Mouse (Mus musculus) heart, embryonic 15.5 days (tissue): ENCODE data around the gene Tpgs1. TPM values are rescaled to one million over a fixed set of nuclear protein-coding genes. Genes with fewer than 3 reads are reported as not detected.

Experiments
- ATAC-seq: fragments of 200-750 bp; cut with Nextera tagmentation; replicated peaks from 2 replicates; pipeline ENCODE4 v1.8.0; 2017; ENCODE audit warnings: low read depth, moderate TSS enrichment; ENCODE audit not compliant: insufficient number of reproducible peaks, insufficient read depth, low FRiP score
- H3K27ac ChIP-seq: fragments of 300-500 bp; sonication (generic); 2 replicates; pipeline ENCODE4 v1.5.1; 2015; ENCODE audit warnings: mild to moderate bottlenecking, inconsistent platforms
- H3K27me3 ChIP-seq: fragments of 300-500 bp; sonication (generic); 2 replicates; pipeline ENCODE4 v1.6.1; 2015; ENCODE audit warnings: inconsistent platforms
- H3K36me3 ChIP-seq: fragments of 300-500 bp; sonication (generic); 2 replicates; pipeline ENCODE4 v1.6.1; 2015; ENCODE audit warnings: mild to moderate bottlenecking, inconsistent platforms
- H3K4me1 ChIP-seq: fragments of 300-500 bp; sonication (generic); replicated peaks from 2 replicates; pipeline ENCODE4 v1.6.1; 2015; ENCODE audit warnings: inconsistent platforms
- H3K4me2 ChIP-seq: fragments of 300-500 bp; sonication (generic); 2 replicates; pipeline ENCODE4 v1.6.1; 2015; ENCODE audit warnings: inconsistent platforms, mild to moderate bottlenecking, moderate library complexity
- H3K4me3 ChIP-seq: fragments of 300-500 bp; sonication (generic); 2 replicates; pipeline ENCODE4 v1.5.1; 2015; ENCODE audit warnings: mild to moderate bottlenecking, inconsistent platforms
- H3K9ac ChIP-seq: fragments of 300-500 bp; sonication (generic); 2 replicates; pipeline ENCODE4 v1.6.1; 2015; ENCODE audit warnings: mild to moderate bottlenecking, inconsistent platforms
- H3K9me3 ChIP-seq: fragments of 300-500 bp; sonication (generic); replicated peaks from 2 replicates; pipeline ENCODE4 v1.6.1; 2016; ENCODE audit warnings: inconsistent platforms
- WGBS: fragments of 180-500 bp; shearing (Covaris S2); methylation state at CpG from one replicate; pipeline ENCODE4 v1.1.7; 2015; ENCODE audit warnings: mixed read lengths; 5-methylcytosine and 5-hydroxymethylcytosine counted together
- polyA plus RNA-seq: library from polyadenylated mRNA; unstranded; fragments of >200 nt; fragmentation: Nextera tagmentation; extraction: Ambion mirVana; gene quantifications from 2 replicates; pipeline ENCODE4 v1.2.1, GENCODE M21; 2015

The Tpgs1 gene
- polyA plus RNA-seq, 1 experiment from 2014 or later, result 39.5 TPM

- H3K9me3 ChIP-seq, result no peaks in the 10 kb centered on the region
- H3K4me2 ChIP-seq, result peak overlapping the region; percentile 73
- H3K9ac ChIP-seq, result peak overlapping the region; percentile 64
- H3K27ac ChIP-seq, result peak overlapping the region; percentile 83
- peak; percentile 47 for ATAC-seq
- peaks cover 15% of the 10 kb centered on the region for H3K4me1 ChIP-seq
- no peaks in the 10 kb centered on the region for H3K36me3 ChIP-seq
- H3K4me3 ChIP-seq, result peak overlapping the region; percentile 62
- under 1% methylated on average over 47 of the region's 47 CpGs for WGBS
- H3K27me3 ChIP-seq, result peaks cover 4% of the 10 kb centered on the region; the same call in 1 of the 2 replicates
These were observed 448 bp downstream of the Tpgs1 start for GRCm38 (mm10) chr10:79669576-79670057.

GRCm38 (mm10) chr10:79670071-79670888, 1.1 kb downstream of the Tpgs1 start:
- H3K4me3 ChIP-seq, result peak overlapping the region; percentile 62
- H3K27ac ChIP-seq, result peak overlapping the region; percentile 83; the same call in 1 of the 2 replicates
- 36% methylated on average over 15 of the region's 15 CpGs for WGBS
- H3K4me1 ChIP-seq, result peaks cover 15% of the 10 kb centered on the region
- no peak for ATAC-seq
- H3K27me3 ChIP-seq, result peaks cover 4% of the 10 kb centered on the region; the same call in 1 of the 2 replicates
- no peaks in the 10 kb centered on the region for H3K9me3 ChIP-seq
- peak overlapping the region; percentile 64 for H3K9ac ChIP-seq
- H3K36me3 ChIP-seq, result no peaks in the 10 kb centered on the region
- H3K4me2 ChIP-seq, result peak overlapping the region; percentile 73

- Histone ChIP-seq H3K4me2 (no peak overlapping the region), H3K4me1 (peaks cover 26% of the 10 kb centered on the region)
- 78% methylated on average over 6 of the region's 6 CpGs for WGBS
These were observed 2.4 kb downstream of the Tpgs1 start for GRCm38 (mm10) chr10:79671396-79672087.

GRCm38 (mm10) chr10:79672088-79672455, 2.9 kb downstream of the Tpgs1 start:
- H3K4me2 ChIP-seq, result no peak overlapping the region
- no peak overlapping the region for H3K9ac ChIP-seq
- no peaks in the 10 kb centered on the region for H3K9me3 ChIP-seq
- 62% methylated on average over 3 of the region's 3 CpGs for WGBS
- no peak overlapping the region for H3K4me3 ChIP-seq
- peaks cover 27% of the 10 kb centered on the region for H3K4me1 ChIP-seq
- no peaks in the 10 kb centered on the region for H3K27me3 ChIP-seq
- no peak overlapping the region for H3K27ac ChIP-seq
- no peaks in the 10 kb centered on the region for H3K36me3 ChIP-seq
- ATAC-seq, result no peak

More at GRCm38 (mm10) chr10:79671396-79672087, 2.4 kb downstream of the Tpgs1 start:
- H3K36me3 ChIP-seq, result no peaks in the 10 kb centered on the region
- no peak overlapping the region for H3K9ac ChIP-seq
- H3K4me3 ChIP-seq, result no peak overlapping the region
- H3K9me3 ChIP-seq, result no peaks in the 10 kb centered on the region
- no peaks in the 10 kb centered on the region for H3K27me3 ChIP-seq
- ATAC-seq, result no peak
- H3K27ac ChIP-seq, result no peak overlapping the region

GRCm38 (mm10) chr10:79673054-79673453, 3.9 kb downstream of the Tpgs1 start:
- ATAC-seq, result no peak
- Histone ChIP-seq H3K4me3 (no peak overlapping the region), H3K27ac (no peak overlapping the region), H3K27me3 (no peaks in the 10 kb centered on the region), H3K9ac (no peak overlapping the region), H3K4me2 (no peak overlapping the region), H3K4me1 (peaks cover 27% of the 10 kb centered on the region), H3K36me3 (no peaks in the 10 kb centered on the region), H3K9me3 (no peaks in the 10 kb centered on the region)
- WGBS, result 87% methylated on average over 3 of the region's 3 CpGs

GRCm38 (mm10) chr10:79675346-79676035, 6.3 kb downstream of the Tpgs1 start:
- Histone ChIP-seq H3K9ac (no peak overlapping the region), H3K9me3 (no peaks in the 10 kb centered on the region), H3K36me3 (no peaks in the 10 kb centered on the region), H3K27ac (no peak overlapping the region), H3K27me3 (no peaks in the 10 kb centered on the region), H3K4me2 (no peak overlapping the region), H3K4me3 (no peak overlapping the region), H3K4me1 (peaks cover 19% of the 10 kb centered on the region)
- WGBS, result 49% methylated on average over 44 of the region's 44 CpGs
- 0 out of 2 replicates have a peak, but pooled peaks have one; percentile 5 for ATAC-seq

- peak overlapping the region; percentile 87 for H3K4me3 ChIP-seq
- peak overlapping the region; percentile 35 for H3K9ac ChIP-seq
These were observed 11.7 kb downstream of the Tpgs1 start for GRCm38 (mm10) chr10:79680606-79681495.

GRCm38 (mm10) chr10:79681591-79682245, 12.5 kb downstream of the Tpgs1 start, which contains the start of gene Cdc34:
Cdc34 (plus strand) TSS chr10:79682195.
- H3K9me3 ChIP-seq, result no peaks in the 10 kb centered on the region

More at GRCm38 (mm10) chr10:79680606-79681495, 11.7 kb downstream of the Tpgs1 start:
- Histone ChIP-seq H3K9me3 (no peaks in the 10 kb centered on the region), H3K27ac (peak overlapping the region; percentile 89), H3K4me2 (peak overlapping the region; percentile 65), H3K36me3 (peaks cover 13% of the 10 kb centered on the region), H3K4me1 (peaks cover 41% of the 10 kb centered on the region), H3K27me3 (no peaks in the 10 kb centered on the region)
- no peak for ATAC-seq
- 31% methylated on average over 11 of the region's 11 CpGs for WGBS

GRCm38 (mm10) chr10:79682551-79682915, 13.4 kb downstream of the Tpgs1 start:
- peaks cover 44% of the 10 kb centered on the region for H3K4me1 ChIP-seq
- peak overlapping the region; percentile 87 for H3K4me3 ChIP-seq
- H3K4me2 ChIP-seq, result peak overlapping the region; percentile 84
- ATAC-seq, result no peak
- H3K9ac ChIP-seq, result peak overlapping the region; percentile 87
- H3K27me3 ChIP-seq, result no peaks in the 10 kb centered on the region
- peak overlapping the region; percentile 89 for H3K27ac ChIP-seq
- WGBS, result under 1% methylated on average over 10 of the region's 10 CpGs
- peaks cover 29% of the 10 kb centered on the region for H3K36me3 ChIP-seq
- H3K9me3 ChIP-seq, result no peaks in the 10 kb centered on the region

More at GRCm38 (mm10) chr10:79681591-79682245, 12.5 kb downstream of the Tpgs1 start, which contains the start of gene Cdc34:
- Histone ChIP-seq H3K36me3 (peaks cover 22% of the 10 kb centered on the region), H3K4me2 (peak within 1 kb of the TSS; percentile 84), H3K4me1 (peaks cover 40% of the 10 kb centered on the region), H3K9ac (peak within 1 kb of the TSS; percentile 87), H3K27ac (peak within 1 kb of the TSS; percentile 89), H3K27me3 (no peaks in the 10 kb centered on the region), H3K4me3 (peak within 1 kb of the TSS; percentile 87)
- WGBS, result under 1% methylated on average over 83 of the region's 84 CpGs
- peak; percentile 92 for ATAC-seq
